Mouse (Mus musculus): ENCODE results near the gene Slc1a7. TPM values are rescaled to one million over a fixed set of nuclear protein-coding genes. Genes with fewer than 3 reads are reported as not detected.

The Slc1a7 gene
- total and polyA plus RNA-seq, 2 experiments: 0.04 to 0.09 TPM

DNA sequence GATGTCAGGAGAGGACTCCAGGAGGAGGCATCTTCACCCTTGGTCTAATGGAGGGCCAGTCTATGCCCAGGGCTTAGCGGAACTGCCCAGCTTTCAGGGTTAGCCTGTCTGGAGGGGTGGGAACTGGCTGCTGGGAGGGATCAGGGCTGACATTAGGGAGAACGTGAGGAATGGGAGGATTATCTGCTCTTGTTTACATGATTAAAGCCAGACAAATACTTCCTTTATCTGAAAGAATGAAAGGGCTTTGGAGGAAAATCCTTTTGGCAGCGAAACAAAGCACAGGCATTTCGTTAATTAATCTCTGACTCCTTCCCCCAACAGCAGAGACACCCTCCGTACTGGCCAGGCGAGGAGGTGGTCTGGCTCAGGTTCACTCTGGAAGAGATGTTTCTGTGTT lies 23.7 kb downstream of the Slc1a7 start:
- WGBS: 58% methylated on average over 6 of the region's 6 CpGs
- H3K27ac ChIP-seq (replicated peaks; ENCODE audit: insufficient read depth, low read depth, low read length): no peak overlapping the region
- H3K9ac ChIP-seq (ENCODE audit: low read depth, low read length): no peak overlapping the region
- TF ChIP-seq CTCF (IDR thresholded peaks at IDR 0.05; ENCODE audit: low read depth, low read length) (no peak), POLR2A (IDR thresholded peaks at IDR 0.05; ENCODE audit: extremely low read depth, insufficient read depth, low read length) (no peak)
- H3K27me3 ChIP-seq (ENCODE audit: control insufficient read depth, insufficient read depth, low read length): no peaks in the 10 kb centered on the region
- H3K4me3 ChIP-seq (ENCODE audit: insufficient read depth, low read depth, low read length): no peak overlapping the region
- DNase-seq (ENCODE audit: extremely low read depth, low read depth, low spot score): peak; percentile 33
- no peaks in the 10 kb centered on the region for H3K79me2 ChIP-seq (ENCODE audit: control insufficient read depth, insufficient read depth, low read length)
- no peaks in the 10 kb centered on the region for H3K36me3 ChIP-seq (ENCODE audit: control insufficient read depth, insufficient read depth, low read length)
- no peaks in the 10 kb centered on the region for H3K4me1 ChIP-seq (ENCODE audit: control insufficient read depth, insufficient read depth, low read length)

DNA sequence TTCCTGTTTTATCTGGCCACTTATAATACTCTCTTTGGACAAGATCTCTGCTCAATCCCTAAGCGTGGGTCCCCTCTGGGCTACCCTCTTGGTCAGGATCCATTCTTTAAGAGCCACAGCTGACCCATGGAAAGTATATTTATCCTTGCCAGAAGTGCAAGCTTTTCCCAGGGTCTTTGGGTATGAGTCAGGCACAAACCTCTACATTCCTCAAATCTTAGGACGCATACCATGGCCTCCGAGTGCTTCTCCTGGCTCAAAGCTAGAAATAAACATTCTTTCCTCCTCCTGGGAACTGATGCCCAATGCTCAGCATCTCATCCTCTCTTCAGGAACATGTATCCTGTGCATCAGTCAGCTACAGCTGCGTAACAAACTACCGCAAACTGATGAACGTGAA lies 26.9 kb downstream of the Slc1a7 start:
- no peaks in the 10 kb centered on the region for H3K27me3 ChIP-seq (ENCODE audit: control insufficient read depth, insufficient read depth, low read length)
- TF ChIP-seq POLR2A (IDR thresholded peaks at IDR 0.05; ENCODE audit: extremely low read depth, insufficient read depth, low read length): no peak
- no peak for TF ChIP-seq CTCF (IDR thresholded peaks at IDR 0.05; ENCODE audit: low read depth, low read length)
- H3K4me1 ChIP-seq (ENCODE audit: control insufficient read depth, insufficient read depth, low read length): peaks cover 6% of the 10 kb centered on the region; the same call in 1 of the 2 replicates
- no peak for DNase-seq (ENCODE audit: extremely low read depth, low read depth, low spot score)
- H3K79me2 ChIP-seq (ENCODE audit: control insufficient read depth, insufficient read depth, low read length): no peaks in the 10 kb centered on the region
- WGBS: 91% methylated on average over 6 of the region's 6 CpGs
- no peak overlapping the region for H3K4me3 ChIP-seq (ENCODE audit: insufficient read depth, low read depth, low read length)
- no peak overlapping the region for H3K27ac ChIP-seq (replicated peaks; ENCODE audit: insufficient read depth, low read depth, low read length)
- no peaks in the 10 kb centered on the region for H3K36me3 ChIP-seq (ENCODE audit: control insufficient read depth, insufficient read depth, low read length)
- no peak overlapping the region for H3K9ac ChIP-seq (ENCODE audit: low read depth, low read length)

DNA sequence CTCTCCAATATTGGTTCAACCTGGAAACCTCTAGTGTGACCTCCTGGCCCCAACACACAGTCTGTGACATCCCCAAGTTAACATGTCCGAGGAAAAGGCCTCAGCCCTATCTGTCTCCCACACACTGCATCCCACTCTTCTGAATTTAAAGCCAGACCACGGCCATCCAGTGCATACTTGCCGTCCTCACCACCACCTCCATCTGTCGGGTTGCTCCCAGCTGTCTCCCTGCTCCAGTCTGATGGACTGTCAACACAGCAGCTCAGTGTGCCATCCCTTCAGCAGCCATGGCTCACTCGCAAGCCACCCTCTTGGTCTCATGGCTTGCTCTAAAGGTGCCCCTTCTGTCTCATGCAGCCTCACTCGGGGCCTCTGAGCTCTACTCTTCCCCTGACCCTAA lies 27.6 kb downstream of the Slc1a7 start:
- 89% methylated on average over 6 of the region's 6 CpGs for WGBS

DNA sequence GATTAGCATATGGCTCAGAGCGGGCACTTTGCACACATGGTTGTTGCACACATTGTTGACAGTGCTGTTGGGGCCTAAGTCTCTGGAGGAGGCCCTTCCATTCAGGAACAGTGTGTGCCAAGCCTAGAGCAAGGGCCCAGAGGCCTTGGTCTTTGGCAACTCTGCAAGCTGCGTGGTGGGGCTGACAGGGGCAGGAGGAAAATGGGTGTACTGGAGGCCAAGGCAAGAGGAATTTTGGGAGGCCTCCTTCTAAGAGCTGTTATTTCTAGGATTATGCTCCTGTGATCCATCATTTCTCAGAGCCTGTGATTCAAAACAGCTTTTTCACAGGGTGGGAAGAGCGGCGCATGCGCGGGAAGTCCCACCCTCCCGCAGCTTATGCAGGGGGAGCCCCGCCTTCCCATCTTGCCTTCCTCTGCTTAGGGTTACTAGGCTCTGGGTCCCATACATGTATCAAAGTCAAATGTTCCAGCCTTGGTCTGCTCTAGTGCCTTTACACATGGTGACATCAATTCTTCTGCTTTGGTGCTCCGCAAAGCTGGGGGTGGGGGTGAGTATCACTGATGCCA lies 28.4 kb downstream of the Slc1a7 start:
- no peak for DNase-seq (ENCODE audit: extremely low read depth, low read depth, low spot score)
- Histone ChIP-seq H3K36me3 (ENCODE audit: control insufficient read depth, insufficient read depth, low read length) (no peaks in the 10 kb centered on the region), H3K79me2 (ENCODE audit: control insufficient read depth, insufficient read depth, low read length) (no peaks in the 10 kb centered on the region), H3K27me3 (ENCODE audit: control insufficient read depth, insufficient read depth, low read length) (no peaks in the 10 kb centered on the region), H3K4me3 (ENCODE audit: insufficient read depth, low read depth, low read length) (no peak overlapping the region), H3K9ac (ENCODE audit: low read depth, low read length) (no peak overlapping the region), H3K27ac (replicated peaks; ENCODE audit: insufficient read depth, low read depth, low read length) (no peak overlapping the region), H3K4me1 (ENCODE audit: control insufficient read depth, insufficient read depth, low read length) (peaks cover 6% of the 10 kb centered on the region; the same call in 1 of the 2 replicates)
- WGBS: 97% methylated on average over 9 of the region's 9 CpGs
- TF ChIP-seq POLR2A (IDR thresholded peaks at IDR 0.05; ENCODE audit: extremely low read depth, insufficient read depth, low read length) (no peak), CTCF (IDR thresholded peaks at IDR 0.05; ENCODE audit: low read depth, low read length) (no peak)

More for the DNA sequence above, 27.6 kb downstream of the Slc1a7 start:
- Histone ChIP-seq H3K9ac (ENCODE audit: low read depth, low read length) (no peak overlapping the region), H3K4me3 (ENCODE audit: insufficient read depth, low read depth, low read length) (no peak overlapping the region), H3K27ac (replicated peaks; ENCODE audit: insufficient read depth, low read depth, low read length) (no peak overlapping the region), H3K36me3 (ENCODE audit: control insufficient read depth, insufficient read depth, low read length) (no peaks in the 10 kb centered on the region), H3K79me2 (ENCODE audit: control insufficient read depth, insufficient read depth, low read length) (no peaks in the 10 kb centered on the region), H3K4me1 (ENCODE audit: control insufficient read depth, insufficient read depth, low read length) (peaks cover 6% of the 10 kb centered on the region; the same call in 1 of the 2 replicates), H3K27me3 (ENCODE audit: control insufficient read depth, insufficient read depth, low read length) (no peaks in the 10 kb centered on the region)
- DNase-seq (ENCODE audit: extremely low read depth, low read depth, low spot score): no peak
- TF ChIP-seq CTCF (IDR thresholded peaks at IDR 0.05; ENCODE audit: low read depth, low read length) (no peak), POLR2A (IDR thresholded peaks at IDR 0.05; ENCODE audit: extremely low read depth, insufficient read depth, low read length) (no peak)

DNA sequence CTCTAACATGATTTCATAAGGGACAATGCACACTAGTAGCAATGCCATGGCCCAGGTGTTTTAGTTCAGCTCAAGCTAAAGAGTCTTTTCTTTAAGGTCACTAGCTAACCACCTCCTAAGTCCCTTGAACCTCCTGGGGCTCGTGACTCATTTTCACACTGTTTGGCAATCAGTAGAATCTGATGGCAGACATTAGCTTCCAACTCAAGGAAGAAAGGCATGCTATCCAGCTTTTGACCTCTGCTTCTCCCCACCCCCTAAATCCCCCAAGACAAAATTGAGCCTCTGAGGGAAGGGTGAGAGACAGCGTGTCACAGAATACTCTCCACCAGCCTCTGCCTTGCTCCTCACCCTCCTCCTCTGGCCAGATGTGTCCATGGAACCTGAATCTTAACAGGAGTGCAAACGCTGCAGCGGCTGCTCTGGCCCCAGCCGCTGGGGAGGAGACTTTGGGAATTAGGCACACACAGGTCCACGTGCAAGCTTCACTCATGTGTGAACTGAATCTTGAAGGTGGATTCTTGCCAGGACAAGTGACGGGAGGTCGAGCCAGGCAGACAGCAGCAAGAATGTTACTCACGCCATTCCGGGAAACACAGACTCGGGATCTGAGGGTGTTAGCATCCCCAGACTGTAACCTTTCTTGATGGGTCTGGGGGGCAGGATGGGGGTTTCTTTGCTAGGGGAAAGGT lies 30.7 kb downstream of the Slc1a7 start:
- 59% methylated on average over 11 of the region's 11 CpGs for WGBS
- H3K4me1 ChIP-seq (ENCODE audit: control insufficient read depth, insufficient read depth, low read length): peaks cover 6% of the 10 kb centered on the region; the same call in 1 of the 2 replicates
- no peak overlapping the region for H3K9ac ChIP-seq (ENCODE audit: low read depth, low read length)
- H3K4me3 ChIP-seq (ENCODE audit: insufficient read depth, low read depth, low read length): no peak overlapping the region
- no peaks in the 10 kb centered on the region for H3K27me3 ChIP-seq (ENCODE audit: control insufficient read depth, insufficient read depth, low read length)
- TF ChIP-seq POLR2A (IDR thresholded peaks at IDR 0.05; ENCODE audit: extremely low read depth, insufficient read depth, low read length): no peak
- TF ChIP-seq CTCF (IDR thresholded peaks at IDR 0.05; ENCODE audit: low read depth, low read length): no peak
- H3K36me3 ChIP-seq (ENCODE audit: control insufficient read depth, insufficient read depth, low read length): no peaks in the 10 kb centered on the region
- H3K79me2 ChIP-seq (ENCODE audit: control insufficient read depth, insufficient read depth, low read length): no peaks in the 10 kb centered on the region
- peak; percentile 47 for DNase-seq (ENCODE audit: extremely low read depth, low read depth, low spot score)
- no peak overlapping the region for H3K27ac ChIP-seq (replicated peaks; ENCODE audit: insufficient read depth, low read depth, low read length)

DNA sequence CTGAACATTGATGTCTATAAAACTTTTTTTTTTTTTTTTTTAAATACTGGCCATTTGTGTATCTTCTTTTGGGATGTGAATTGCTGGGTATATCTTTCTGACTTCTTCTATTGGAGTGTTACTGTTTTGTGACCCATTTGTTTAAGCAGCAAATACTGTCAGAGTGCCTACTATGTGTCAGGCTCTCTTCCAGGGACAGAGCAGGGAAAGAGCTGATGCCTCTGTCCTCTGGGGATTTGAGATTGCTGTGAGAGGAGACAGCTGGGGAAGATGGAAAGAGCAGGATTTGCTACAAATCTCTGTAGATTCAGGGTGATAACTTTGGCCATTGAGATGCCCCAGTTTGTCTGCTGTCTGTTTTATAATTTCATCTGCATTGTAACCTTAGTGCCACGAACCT lies 31.2 kb downstream of the Slc1a7 start:
- Histone ChIP-seq H3K79me2 (ENCODE audit: control insufficient read depth, insufficient read depth, low read length) (no peaks in the 10 kb centered on the region), H3K9ac (ENCODE audit: low read depth, low read length) (no peak overlapping the region), H3K4me1 (ENCODE audit: control insufficient read depth, insufficient read depth, low read length) (peaks cover 6% of the 10 kb centered on the region; the same call in 1 of the 2 replicates), H3K36me3 (ENCODE audit: control insufficient read depth, insufficient read depth, low read length) (no peaks in the 10 kb centered on the region), H3K27me3 (ENCODE audit: control insufficient read depth, insufficient read depth, low read length) (no peaks in the 10 kb centered on the region), H3K27ac (replicated peaks; ENCODE audit: insufficient read depth, low read depth, low read length) (no peak overlapping the region), H3K4me3 (ENCODE audit: insufficient read depth, low read depth, low read length) (no peak overlapping the region)
- DNase-seq (ENCODE audit: extremely low read depth, low read depth, low spot score): no peak
- TF ChIP-seq CTCF (IDR thresholded peaks at IDR 0.05; ENCODE audit: low read depth, low read length) (no peak), POLR2A (IDR thresholded peaks at IDR 0.05; ENCODE audit: extremely low read depth, insufficient read depth, low read length) (no peak)
- 72% methylated on average over 1 of the region's 1 CpGs for WGBS

All from liver, adult 2 months (tissue).